Mouse (Mus musculus): ENCODE measurements around the gene Olfr1381. TPM values are rescaled to one million over a fixed set of nuclear protein-coding genes. Genes with fewer than 3 reads are reported as not detected.
"Not testable (repeated sequence)": the region's sequence is repeated elsewhere in the genome, so short reads cannot be mapped to it uniquely, and the experiment has no call there.

The Olfr1381 gene
- total RNA-seq (2021) = not detected
- long read RNA-seq, experiment 1 = 0 reads
- long read RNA-seq, experiment 2 = 0 reads

DNA sequence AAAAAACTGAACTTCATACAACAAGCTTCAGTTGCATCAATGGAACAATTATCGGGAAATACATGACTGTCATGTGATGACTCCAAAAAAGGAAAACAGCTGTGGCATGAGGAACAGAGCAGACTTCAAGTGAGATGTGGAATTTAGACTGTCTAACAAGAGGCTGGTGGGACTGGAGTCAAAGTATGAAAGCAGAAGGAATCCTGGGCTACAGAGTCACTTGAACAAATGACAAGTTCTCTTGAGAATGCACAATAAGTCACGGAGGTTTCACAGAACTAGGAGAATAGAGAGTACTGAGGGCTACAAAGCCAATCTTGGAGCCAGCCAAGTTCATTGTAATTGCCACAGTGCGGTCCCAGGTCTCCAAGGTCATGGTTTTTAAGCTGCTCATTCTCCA is at the start of gene Olfr1381:
TSS of gene Olfr1381 (plus strand) at position 301 of the 400 bp plus-strand sequence.
- intact Hi-C loops (cut with DNase I; ENCODE audit: low total_unique reads); DNase-seq: not testable (repeated sequence)

DNA sequence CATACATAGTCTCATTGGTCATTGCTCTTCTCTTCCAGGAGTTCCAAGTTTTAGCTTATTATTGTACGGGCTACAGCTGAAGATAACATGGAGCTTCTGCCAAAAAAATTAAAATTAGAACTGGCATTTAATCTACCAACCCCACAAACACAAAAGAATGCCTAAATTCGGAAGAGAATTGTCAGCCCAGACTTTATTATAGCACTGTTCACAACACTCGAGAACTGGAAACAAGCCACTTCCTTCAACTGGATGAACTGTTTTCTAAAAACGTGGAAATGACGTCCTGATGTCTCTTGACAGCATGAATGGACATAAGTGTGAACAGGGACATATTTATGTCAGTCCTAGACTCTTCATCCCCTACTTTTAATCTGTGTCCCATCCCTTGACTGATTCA is 25.2 kb upstream of the Olfr1381 start:
- intact Hi-C loops (cut with DNase I; ENCODE audit: low total_unique reads) = no loop called here
- no peak for DNase-seq

DNA sequence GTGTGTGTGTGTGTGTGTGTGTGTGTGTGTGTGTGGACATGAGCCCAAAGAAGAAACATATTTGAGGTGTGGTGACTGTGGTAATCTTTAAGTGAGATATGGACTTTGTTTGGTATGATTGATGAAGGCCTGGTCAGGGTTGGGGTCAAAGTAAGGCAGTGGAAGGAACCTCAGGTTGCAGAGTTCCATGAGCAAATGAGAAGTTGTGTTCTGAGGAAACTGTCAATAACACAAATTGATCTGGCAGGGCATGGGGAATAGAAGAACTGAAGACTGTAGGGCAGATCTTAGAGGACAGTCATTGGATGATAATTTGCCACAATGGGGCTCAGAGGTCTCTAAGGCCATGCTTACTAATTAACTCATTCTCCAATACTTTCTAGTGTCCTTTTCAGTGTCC is 23.9 kb upstream of the Olfr1381 start, which contains the start of gene Olfr1383:
TSS of gene Olfr1383 (plus strand) at position 301 of the 400 bp plus-strand sequence.
- no peak for DNase-seq
- intact Hi-C loops (cut with DNase I; ENCODE audit: low total_unique reads) = no loop called here

DNA sequence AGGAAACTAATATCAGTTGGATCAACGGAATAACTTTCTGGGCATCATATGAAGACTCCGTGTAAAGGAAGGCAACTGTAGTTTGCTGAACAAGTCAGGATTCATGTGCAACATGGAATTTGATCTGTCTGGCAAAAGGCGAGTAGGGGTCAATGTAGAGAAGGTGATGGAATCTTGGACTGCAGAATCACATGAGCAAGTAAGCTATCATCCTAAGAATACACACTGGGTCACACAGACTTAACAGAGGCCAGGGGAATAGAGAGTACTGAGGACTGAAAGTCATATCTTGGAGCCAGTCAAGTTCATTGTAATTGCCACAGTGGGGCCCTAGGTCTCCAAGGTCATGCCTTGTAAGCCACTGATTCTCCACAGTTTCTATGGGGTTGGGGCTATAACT is 15.3 kb upstream of the Olfr1381 start, which contains the start of gene Olfr1382:
TSS of gene Olfr1382 (plus strand) at position 301 of the 400 bp plus-strand sequence.
- intact Hi-C loops (cut with DNase I; ENCODE audit: low total_unique reads) = no loop called here
- no peak for DNase-seq

DNA sequence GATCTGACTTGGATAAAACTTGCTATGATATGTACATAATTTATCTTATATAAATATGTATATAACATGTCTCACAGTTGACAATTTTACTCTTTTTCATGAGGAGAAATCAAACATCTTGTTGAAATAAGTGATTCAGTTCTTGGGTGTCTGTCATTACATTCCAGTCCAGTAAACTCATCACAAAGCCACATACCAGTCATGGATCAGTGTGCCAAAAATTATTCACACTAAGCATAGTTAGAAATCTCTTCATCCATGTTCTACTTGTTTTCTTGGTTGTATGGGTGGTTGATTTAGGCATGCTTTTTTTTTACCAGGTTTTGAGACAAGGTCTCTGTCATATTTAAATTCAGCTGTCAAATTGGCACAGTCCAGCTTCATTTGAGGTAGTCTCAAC is 10.5 kb upstream of the Olfr1381 start:
- intact Hi-C loops (cut with DNase I; ENCODE audit: low total_unique reads) = no loop called here
- no peak for DNase-seq

DNA sequence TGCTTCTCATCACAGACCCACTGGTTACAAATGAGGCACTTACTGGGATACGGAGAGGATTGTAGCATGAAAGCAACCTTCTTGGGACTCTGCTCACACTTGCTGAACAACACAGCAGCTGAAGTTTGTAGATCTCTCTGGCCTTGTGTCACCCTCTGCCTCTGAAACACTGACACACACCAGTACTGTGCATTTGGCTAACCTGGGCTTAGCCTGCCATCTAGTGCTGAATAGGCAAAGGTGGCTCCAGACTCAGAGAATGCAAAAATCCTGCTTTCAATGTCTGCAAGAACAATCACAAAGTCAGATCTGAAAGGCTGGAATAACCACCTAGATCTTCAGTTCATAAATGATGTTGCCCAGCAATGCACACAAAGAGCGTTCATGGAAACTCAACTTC is 6.6 kb upstream of the Olfr1381 start:
- intact Hi-C loops (cut with DNase I; ENCODE audit: low total_unique reads); DNase-seq: not testable (repeated sequence)

DNA sequence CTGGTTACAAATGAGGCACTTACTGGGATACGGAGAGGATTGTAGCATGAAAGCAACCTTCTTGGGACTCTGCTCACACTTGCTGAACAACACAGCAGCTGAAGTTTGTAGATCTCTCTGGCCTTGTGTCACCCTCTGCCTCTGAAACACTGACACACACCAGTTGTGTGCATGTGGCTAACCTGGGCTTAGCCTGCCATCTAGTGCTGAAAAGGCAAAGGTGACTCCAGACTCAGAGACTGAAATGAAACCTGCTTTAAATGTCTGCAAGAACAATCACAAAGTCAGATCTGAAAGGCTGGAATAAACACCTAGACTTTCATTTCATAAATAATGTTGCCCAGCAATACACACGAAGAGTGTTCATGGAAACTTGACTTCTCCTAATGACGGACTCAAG is 10.8 kb downstream of the Olfr1381 start:
- DNase-seq; intact Hi-C loops (cut with DNase I; ENCODE audit: low total_unique reads): not testable (repeated sequence)

DNA sequence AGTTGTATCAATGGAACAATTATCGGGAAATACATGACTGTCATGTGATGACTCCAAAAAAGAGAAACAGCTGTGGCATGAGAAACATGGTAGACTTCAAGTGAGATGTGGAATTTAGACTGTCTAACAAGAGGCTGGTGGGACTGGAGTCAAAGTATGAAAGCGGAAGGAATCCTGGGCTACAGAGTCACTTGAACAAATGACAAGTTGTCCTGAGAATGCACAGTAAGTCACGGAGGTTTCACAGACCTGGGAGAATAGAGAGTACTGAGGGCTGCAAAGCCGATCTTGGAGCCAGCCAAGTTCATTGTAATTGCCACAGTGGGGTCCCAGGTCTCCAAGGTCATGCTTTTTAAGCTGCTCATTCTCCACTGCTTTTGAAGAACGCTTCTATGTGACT is 13.3 kb downstream of the Olfr1381 start, which contains the start of gene Olfr1380:
TSS of gene Olfr1380 (plus strand) at position 301 of the 400 bp plus-strand sequence.
- DNase-seq; intact Hi-C loops (cut with DNase I; ENCODE audit: low total_unique reads): not testable (repeated sequence)

DNA sequence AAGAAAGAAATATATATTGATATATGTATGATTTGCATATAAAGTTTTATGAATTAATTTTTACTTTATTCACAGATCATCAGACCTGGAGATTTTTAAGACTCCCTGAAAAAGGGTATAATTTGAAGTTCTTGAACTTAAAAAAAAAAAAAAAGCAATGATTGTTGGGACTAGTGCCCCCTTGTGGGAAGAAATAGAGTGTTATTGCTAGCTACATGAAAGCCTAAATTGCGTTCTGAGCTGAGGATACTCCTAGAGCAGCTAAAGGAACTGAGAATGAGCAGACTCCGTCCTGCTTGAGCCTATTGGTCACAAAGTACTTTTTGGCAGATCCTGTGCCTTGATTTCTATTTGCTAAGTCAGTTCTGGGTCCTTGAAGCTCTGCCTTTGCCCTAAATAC is 31.8 kb downstream of the Olfr1381 start:
- intact Hi-C loops (cut with DNase I; ENCODE audit: low total_unique reads); DNase-seq: not testable (repeated sequence)

DNA sequence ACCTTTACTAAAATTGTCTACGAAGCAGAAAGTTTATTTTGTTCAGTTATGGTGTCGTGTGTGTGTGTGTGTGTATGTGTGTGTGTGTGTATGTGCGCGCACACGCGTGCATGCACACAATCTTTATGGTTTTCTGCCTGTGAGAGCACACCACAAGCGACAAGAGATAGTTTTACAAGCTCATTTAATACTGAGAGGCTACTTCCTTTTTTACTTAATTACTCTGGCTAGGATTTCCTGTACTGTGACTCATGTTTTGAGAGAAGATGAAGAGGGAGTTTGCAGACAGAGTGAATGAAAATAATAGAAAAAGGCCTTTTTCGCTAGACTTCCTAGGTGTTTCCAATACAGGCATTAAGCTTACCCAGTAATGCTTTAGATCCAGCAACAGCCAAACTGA is 37.2 kb downstream of the Olfr1381 start:
- DNase-seq; intact Hi-C loops (cut with DNase I; ENCODE audit: low total_unique reads): not testable (repeated sequence)

DNA sequence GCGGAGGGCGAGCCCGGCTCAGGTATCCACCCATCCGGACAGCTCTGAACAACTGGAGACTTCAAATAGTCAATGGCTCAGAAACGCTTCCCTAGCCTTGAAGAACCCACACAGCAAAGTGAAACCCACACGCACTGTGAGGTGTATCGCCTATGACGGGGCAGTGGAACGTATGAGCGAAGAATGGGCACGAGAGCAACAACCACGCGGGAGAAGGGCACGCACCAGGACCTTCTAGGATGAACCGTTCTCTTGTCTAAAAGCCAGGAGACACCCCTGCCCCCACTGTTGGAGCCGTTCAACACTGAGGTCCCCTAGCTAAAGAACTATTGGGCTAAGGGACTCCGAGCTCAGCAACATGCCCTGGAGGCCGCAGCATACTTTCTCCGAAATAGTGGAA is 47.0 kb downstream of the Olfr1381 start:
- intact Hi-C loops (cut with DNase I; ENCODE audit: low total_unique reads) = no loop called here

DNA sequence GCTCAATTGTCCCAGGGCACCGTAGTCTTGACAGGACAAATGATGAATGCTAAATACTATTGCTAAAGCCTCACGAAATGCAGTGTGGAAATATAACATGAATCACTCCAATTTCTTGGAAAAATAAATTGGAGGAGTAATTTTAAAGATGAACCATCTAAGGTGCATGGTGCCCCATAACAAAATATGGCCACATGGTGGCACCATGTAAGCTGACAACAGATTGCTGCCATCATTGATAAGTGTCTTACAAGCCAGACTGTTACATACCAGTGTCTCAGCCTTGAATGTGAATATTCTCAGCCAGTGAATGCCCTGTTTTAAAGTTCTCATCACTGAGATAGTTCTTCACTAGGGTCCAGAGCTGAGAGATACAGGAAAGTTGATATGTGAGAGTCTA is 53.9 kb downstream of the Olfr1381 start:
- intact Hi-C loops (cut with DNase I; ENCODE audit: low total_unique reads); DNase-seq: not testable (repeated sequence)

More for the DNA sequence above, 47.0 kb downstream of the Olfr1381 start:
- no peak for DNase-seq

Other genes with a start within 250 kb of the Olfr1381 start
- not detected for gene Olfr10, start 238.7 kb upstream of the Olfr1381 start, total RNA-seq (2021)
- not detected for gene Olfr1391, start 220.7 kb upstream of the Olfr1381 start, total RNA-seq (2021)
- not detected for gene Olfr1390, start 208.3 kb upstream of the Olfr1381 start, total RNA-seq (2021)
- not detected for gene Olfr1389, start 120.4 kb upstream of the Olfr1381 start, total RNA-seq (2021)
- gene Olfr1388, start 106.8 kb upstream of the Olfr1381 start, total RNA-seq (2021) = under 1 TPM; 0.07 to 0.08 TPM
- gene Olfr1387, start 88.1 kb upstream of the Olfr1381 start, total RNA-seq (2021) = not detected
- not detected for gene Olfr1386, start 78.4 kb upstream of the Olfr1381 start, total RNA-seq (2021)
- gene Olfr1385, start 54.4 kb upstream of the Olfr1381 start, total RNA-seq (2021) = not detected
- gene Olfr1384, start 36.7 kb upstream of the Olfr1381 start, total RNA-seq (2021) = not detected
- not detected for gene Olfr1383, start 23.8 kb upstream of the Olfr1381 start, total RNA-seq (2021)
- gene Olfr1382, start 15.2 kb upstream of the Olfr1381 start, total RNA-seq (2021) = not detected
- not detected for gene Olfr1380, start 13.4 kb downstream of the Olfr1381 start, total RNA-seq (2021)
- 1 to 10 TPM; 4.0 to 4.3 TPM for gene Flt4, start 65.8 kb downstream of the Olfr1381 start, total RNA-seq (2021)
- gene Scgb3a1, start 120.2 kb downstream of the Olfr1381 start, total RNA-seq (2021) = not detected
- 10 to 100 TPM; 19.6 to 21.1 TPM for gene Cnot6, start 169.3 kb downstream of the Olfr1381 start, total RNA-seq (2021)

All from gastrocnemius, postnatal 14 days (tissue).